8 mouse cellular contexts compared by ENCODE assay signal in genomic region chr12:100528246-100528645, GRCm38 (mm10). TPM values are rescaled to one million over a fixed set of nuclear protein-coding genes. Genes with fewer than 3 reads are reported as not detected.
A peak's percentile ranks its signal among the peaks of the same experiment; 100 is the strongest.
DNase-seq lines count a peak whose midpoint lies in the region; ATAC-seq and TF ChIP-seq lines count a peak whose summit lies in the region.

No protein-coding gene starts in this region.

- no peak overlapping the region for H3K27ac ChIP-seq in forebrain, embryonic 14.5 days (ENCODE audit: low read depth, low read length)
- H3K27ac ChIP-seq in limb, embryonic 13.5 days, result no peak overlapping the region

- no peaks in the 10 kb centered on the region for H3K27me3 ChIP-seq in E14TG2a.4 (ENCODE audit: insufficient read depth, low read length)
- H3K27me3 ChIP-seq in forebrain, embryonic 14.5 days (replicated peaks; ENCODE audit: control insufficient read depth, insufficient read depth, low read length), result no peaks in the 10 kb centered on the region
- H3K27me3 ChIP-seq in limb, embryonic 13.5 days, result no peaks in the 10 kb centered on the region

- peaks cover 81% of the 10 kb centered on the region for H3K4me1 ChIP-seq in E14TG2a.4 (replicated peaks; ENCODE audit: low read depth, low read length)
- peaks cover 5% of the 10 kb centered on the region for H3K4me1 ChIP-seq in forebrain, embryonic 14.5 days (ENCODE audit: control insufficient read depth, insufficient read depth, low read length)
- peaks cover 25% of the 10 kb centered on the region for H3K4me1 ChIP-seq in limb, embryonic 13.5 days

- 78% methylated on average over 3 of the region's 3 CpGs for WGBS in forebrain, embryonic 14.5 days
- 66% methylated on average over 3 of the region's 3 CpGs for WGBS in limb, embryonic 13.5 days

- DNase-seq in gastrocnemius, adult 18-20 months (ENCODE audit: low spot score), result peak; percentile 43
- no peak for DNase-seq in gastrocnemius, adult 8-10 months (ENCODE audit: low spot score in 2 of 2)
- no peak for DNase-seq in forebrain, embryonic 14.5 days (ENCODE audit: low spot score)
- DNase-seq in right cerebral cortex, postnatal 36 days (ENCODE audit: low spot score in 2 of 2), result no peak
- DNase-seq in thymus, postnatal 36 days, result no peak

- 0 out of 2 replicates have a peak overlapping the region, but pooled peaks have one; percentile 37 for H3K4me3 ChIP-seq in E14TG2a.4 (replicated peaks; ENCODE audit: low read length)
- no peak overlapping the region for H3K4me3 ChIP-seq in forebrain, embryonic 14.5 days (ENCODE audit: low read depth, low read length)
- H3K4me3 ChIP-seq in limb, embryonic 13.5 days, result no peak overlapping the region

- 0 out of 2 replicates have a peak, but pooled peaks cover 3% of the 10 kb centered on the region for H3K9me3 ChIP-seq in E14TG2a.4 (ENCODE audit: low read length)
- H3K9me3 ChIP-seq in forebrain, embryonic 14.5 days (replicated peaks; ENCODE audit: control insufficient read depth, low read length), result no peaks in the 10 kb centered on the region
- H3K9me3 ChIP-seq in limb, embryonic 13.5 days, result no peaks in the 10 kb centered on the region

- H3K9ac ChIP-seq in forebrain, embryonic 14.5 days (ENCODE audit: low read length), result no peak overlapping the region
- H3K9ac ChIP-seq in limb, embryonic 13.5 days, result no peak overlapping the region

- peak; percentile 13; the same call in 1 of the 2 replicates for ATAC-seq in forebrain, embryonic 14.5 days
- no peak for ATAC-seq in limb, embryonic 13.5 days (ENCODE audit: low FRiP score, low read depth)
- ATAC-seq in erythroblast, adult 5-6 weeks (replicated peaks; ENCODE audit: low FRiP score, poor library complexity, severe bottlenecking), result no peak

- H3K4me2 ChIP-seq in forebrain, embryonic 14.5 days (ENCODE audit: low read length), result peak overlapping the region; percentile 48
- peak overlapping the region; percentile 53 for H3K4me2 ChIP-seq in limb, embryonic 13.5 days (replicated peaks)

- H3K36me3 ChIP-seq in E14TG2a.4 (ENCODE audit: insufficient read depth, low read length), result no peaks in the 10 kb centered on the region
- H3K36me3 ChIP-seq in forebrain, embryonic 14.5 days (ENCODE audit: control insufficient read depth, insufficient read depth, low read length), result no peaks in the 10 kb centered on the region
- no peaks in the 10 kb centered on the region for H3K36me3 ChIP-seq in limb, embryonic 13.5 days

- no peak for TF ChIP-seq CTCF in E14TG2a.4 (conservative IDR thresholded peaks at IDR 0.05; ENCODE audit: low read length)

RNA-seq across cellular contexts. Expression of gene Ttc7b, which starts 7.6 kb away (rescaled TPM):
- total RNA-seq in gastrocnemius, adult 18-20 months (2021), result 100 to 1,000 TPM; 141 to 168 TPM
- total RNA-seq in gastrocnemius, adult 8-10 months (2022), result 100 to 1,000 TPM; 134 to 191 (median 150) TPM
- polyA plus RNA-seq in forebrain, embryonic 14.5 days (2014; fragmentation: Nextera tagmentation; extraction: Ambion mirVana), result 6.0 and 6.3 TPM in 2 replicates
- polyA plus RNA-seq in limb, embryonic 13.5 days (2015; fragmentation: Nextera tagmentation; extraction: Ambion mirVana), result 4.4 and 4.8 TPM in 2 replicates
- total RNA-seq in erythroblast, adult 5-6 weeks (2015; ENCODE audit: low replicate concordance), result 2.1 and 10.0 TPM in 2 replicates
- 6.5 and 7.0 TPM in 2 replicates for total RNA-seq in erythroblast, adult 5-6 weeks (2017; ENCODE audit: low replicate concordance)

Comparison
In these comparisons a context has a peak if more than half of its experiments do, and no peak if none do; other contexts are left out.
1. RNA of gene Ttc7b, which starts 7.6 kb away (total RNA-seq): 141 to 168 TPM in gastrocnemius, adult 18-20 months and 134 to 191 TPM in gastrocnemius, adult 8-10 months; 2.1 to 10.0 TPM in erythroblast, adult 5-6 weeks; every median in the first group is over 10 times any median in the second.